Mouse (Mus musculus): Measurements from ENCODE around the gene Ap3d1.

Ap3d1 gene

DNA sequence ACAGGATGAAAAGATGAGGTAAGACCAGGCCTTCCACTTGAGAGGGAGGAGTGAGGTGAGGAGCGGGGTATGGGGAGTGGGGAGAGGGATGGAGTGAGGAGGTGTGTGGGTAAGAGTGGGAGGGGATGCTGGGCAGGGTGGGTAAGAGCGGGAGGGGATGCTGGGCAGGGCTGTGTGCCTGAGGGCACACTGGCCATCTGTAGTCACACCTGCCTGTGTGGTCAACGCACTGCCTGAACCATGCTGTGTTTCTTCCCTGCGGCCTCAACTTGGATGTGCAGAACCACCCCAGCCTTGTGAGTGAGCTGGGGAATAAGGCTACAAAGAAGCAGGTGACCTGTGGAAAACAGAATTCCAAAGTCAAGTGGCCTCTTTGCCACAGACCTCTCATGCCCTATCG, 37.6 kb downstream of the Ap3d1 start:
- DNase-seq (ENCODE audit: low spot score) = no peak

DNA sequence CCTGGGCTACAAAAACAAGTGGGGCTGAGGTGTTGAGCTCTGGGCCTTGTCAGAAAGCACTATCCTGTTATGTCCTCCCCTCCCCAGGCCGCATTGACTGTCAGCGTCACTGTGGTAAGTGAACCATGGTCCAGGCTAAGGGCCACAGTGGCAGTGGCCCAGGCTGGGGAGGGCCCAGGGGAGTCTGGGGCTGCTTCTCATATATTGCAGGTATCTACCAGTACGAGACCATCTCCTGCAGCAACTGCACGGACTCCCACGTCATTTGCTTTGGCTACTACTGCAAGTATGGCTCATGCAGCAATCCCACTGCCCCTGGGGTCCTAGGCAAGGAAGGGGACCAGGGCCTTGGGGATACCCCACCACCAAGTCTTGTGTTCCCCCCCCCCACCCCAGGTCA, 38.4 kb downstream of the Ap3d1 start:
- no peak for DNase-seq (ENCODE audit: low spot score)

DNA sequence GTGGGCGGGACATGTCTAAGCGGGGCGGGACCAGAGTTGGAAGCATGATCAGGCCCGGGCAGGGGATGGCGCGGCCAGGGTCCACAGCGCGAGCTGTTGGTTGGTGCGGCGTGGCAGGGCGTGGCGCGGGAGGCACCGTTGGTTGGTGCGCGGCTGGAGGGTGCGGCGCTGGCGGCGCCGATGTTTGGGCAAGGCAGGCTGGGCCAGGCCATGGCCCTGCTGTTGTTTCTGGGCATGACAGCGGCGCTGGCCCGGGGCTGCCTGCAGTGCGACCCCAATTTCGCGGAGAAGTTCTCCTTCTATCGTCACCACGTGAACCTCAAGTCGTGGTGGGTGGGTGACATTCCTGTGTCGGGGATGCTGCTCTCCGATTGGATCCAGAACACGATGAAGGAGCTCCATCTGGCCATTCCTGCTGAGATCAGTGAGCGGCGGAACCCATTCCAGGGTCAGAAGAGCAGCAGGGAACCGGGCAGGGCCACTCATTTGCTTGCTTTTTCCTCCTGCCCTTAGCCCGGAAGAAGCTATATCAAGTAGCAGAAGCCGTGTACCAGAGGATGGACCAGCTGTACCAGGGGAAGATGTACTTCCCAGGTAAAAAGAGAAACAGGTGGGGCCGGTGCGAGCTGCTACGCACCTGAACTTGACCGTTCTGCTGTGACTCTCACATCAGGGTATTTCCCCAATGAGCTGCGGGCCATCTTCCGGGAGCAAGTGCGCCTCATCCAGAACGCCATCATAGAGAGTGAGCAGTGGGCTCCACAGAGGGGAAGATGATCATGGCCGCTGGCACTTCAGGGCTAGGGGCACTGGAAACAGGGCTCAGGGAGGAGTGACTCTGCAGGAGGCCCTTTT, 39.3 kb downstream of the Ap3d1 start:
- DNase-seq (ENCODE audit: low spot score) = peak; percentile 97

DNA sequence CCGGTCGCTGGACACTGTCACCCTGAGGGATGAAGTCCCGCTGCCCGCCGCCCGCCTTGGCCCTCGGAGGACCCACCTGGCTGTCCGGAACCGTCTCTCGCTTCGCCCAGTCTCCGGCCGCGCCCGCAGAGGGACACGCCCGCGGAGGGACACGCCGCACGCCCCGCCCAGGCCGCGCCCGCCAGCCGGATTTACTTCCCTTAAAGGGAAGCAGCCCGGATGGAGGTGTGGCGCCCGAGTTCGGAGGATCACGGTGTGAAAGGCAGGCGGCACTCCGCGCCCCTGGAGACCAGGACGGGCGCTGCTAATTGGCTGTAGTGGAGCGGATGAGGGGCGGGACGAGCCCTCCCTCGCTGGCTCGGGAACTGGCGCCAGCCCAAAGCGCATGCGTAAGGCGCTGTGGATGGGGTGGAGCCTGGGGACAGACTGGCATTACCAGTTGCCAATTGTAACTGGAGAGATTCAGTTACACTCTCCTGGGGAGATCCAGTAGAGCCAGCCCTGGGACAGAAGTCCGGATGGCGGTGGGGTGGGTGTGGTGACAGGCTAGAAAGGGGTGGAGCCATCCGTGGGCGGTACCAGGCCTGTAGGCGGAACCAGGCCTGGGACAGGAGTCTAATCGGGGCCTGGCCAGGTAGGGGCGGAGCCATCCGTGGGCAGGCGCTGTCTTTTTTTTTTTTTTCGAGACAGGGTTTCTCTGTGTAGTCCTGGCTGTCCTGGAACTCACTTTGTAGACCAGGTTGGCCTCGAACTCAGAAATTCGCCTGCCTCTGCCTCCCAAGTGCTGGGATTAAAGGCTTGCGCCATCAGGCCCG, 40.1 kb downstream of the Ap3d1 start, which contains the start of the genes Mob3a and Izumo4:
Mob3a (minus strand) TSS at position 257 of the 815 bp plus-strand sequence.
Izumo4 (plus strand) TSS at position 464 of the 815 bp plus-strand sequence.
- peak; percentile 99 for DNase-seq (ENCODE audit: low spot score)

DNA sequence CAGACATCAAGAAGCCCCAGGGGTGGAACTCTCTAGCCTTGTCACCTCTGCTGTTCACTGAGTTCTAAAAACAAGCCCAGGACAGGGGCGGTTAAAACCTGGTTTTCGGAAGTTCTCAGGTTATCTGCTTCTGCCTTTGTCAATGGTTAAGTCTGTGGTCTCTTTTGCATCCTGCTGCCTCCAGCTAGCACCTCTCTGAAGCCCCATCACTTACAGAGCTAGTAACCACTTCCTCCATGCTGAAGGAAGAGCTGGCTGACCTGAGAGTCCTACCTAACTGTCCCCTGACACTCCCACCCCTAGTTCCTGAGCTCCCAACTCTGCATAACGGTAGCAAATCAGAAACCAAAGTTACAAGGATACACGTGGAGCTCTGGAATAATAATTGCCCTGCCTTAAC, 41.3 kb downstream of the Ap3d1 start:
- DNase-seq (ENCODE audit: low spot score) = no peak

DNA sequence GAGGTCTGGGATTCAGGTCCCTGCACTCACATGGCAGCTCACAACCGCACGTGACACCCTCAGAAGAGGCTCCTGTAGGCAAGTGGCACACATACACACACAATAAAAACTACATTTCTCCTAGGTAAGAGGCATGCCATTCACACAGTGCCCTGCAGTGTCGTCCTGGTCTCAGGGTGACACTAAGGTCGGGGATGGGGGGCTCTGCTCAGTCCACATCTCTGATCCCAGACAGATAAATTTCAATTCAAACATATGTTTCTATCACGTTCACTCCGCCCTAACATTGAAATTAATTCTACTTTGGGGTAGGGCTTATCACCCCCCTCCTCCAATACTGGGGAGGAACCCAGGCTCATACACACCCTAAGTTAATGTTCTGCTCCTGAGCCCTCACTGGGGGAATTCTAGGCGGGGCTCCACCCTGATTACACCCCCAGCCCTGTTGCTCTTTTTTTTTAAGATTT, 42.0 kb downstream of the Ap3d1 start:
- no peak for DNase-seq (ENCODE audit: low spot score)

DNA sequence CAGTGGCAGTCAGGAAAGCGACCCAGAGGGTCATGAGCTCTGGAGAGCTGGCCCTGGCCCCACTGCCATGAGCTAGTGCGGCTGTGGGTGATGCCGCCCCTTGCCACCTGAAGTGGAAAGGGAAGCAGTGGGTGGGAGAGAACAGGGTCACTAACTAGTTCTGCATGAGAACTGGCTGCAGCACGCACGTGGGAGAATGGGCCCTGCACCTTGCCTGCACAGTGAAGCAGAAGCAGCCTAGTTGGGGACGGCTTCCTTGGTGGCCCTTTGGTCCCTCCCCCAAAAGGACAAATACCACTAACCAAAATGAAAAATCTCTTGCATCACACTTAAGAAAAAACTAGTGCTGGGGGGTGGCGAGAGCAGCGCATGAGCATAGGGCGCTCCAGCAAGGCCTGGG, 43.5 kb downstream of the Ap3d1 start:
- no peak for DNase-seq (ENCODE audit: low spot score)

DNA sequence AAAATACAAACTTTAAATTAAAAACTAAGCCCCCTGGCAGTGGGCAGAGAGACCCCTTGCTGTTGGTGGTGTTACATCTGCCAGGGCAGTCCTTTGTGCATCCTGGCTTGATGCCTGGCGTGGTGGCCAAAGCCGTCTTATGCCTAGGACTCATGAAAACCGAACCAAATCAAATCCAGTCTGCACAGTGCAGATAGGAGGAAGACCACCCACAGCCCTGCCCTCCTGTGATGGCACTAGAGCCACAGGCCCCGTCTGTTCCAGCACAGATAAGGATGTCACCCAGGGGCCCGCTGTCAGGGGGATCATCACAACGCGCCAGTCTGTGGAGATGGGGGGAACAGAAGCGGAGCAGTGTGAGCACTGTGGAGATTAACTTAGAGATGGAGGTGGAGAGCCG, 44.3 kb downstream of the Ap3d1 start:
- no peak for DNase-seq (ENCODE audit: low spot score)

DNA sequence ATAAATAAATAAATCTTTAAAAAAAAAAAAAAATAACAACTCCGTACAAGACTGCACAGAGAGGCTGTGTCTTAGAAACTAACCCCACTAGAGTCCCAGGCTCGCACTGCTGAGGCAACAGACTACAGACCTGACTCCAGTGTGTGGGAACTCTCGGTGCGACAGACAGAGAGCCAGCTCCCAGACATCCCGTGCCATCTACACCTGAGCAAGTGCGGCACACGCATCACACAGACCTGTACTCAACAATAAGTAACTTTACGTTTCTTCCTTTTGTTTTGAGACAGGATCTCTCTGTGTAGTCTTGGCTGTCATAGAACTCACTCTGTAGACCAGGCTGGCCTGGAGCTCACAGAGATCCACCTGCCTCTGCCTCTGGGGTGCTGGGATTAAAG, 44.7 kb downstream of the Ap3d1 start:
- no peak for DNase-seq (ENCODE audit: low spot score)

DNA sequence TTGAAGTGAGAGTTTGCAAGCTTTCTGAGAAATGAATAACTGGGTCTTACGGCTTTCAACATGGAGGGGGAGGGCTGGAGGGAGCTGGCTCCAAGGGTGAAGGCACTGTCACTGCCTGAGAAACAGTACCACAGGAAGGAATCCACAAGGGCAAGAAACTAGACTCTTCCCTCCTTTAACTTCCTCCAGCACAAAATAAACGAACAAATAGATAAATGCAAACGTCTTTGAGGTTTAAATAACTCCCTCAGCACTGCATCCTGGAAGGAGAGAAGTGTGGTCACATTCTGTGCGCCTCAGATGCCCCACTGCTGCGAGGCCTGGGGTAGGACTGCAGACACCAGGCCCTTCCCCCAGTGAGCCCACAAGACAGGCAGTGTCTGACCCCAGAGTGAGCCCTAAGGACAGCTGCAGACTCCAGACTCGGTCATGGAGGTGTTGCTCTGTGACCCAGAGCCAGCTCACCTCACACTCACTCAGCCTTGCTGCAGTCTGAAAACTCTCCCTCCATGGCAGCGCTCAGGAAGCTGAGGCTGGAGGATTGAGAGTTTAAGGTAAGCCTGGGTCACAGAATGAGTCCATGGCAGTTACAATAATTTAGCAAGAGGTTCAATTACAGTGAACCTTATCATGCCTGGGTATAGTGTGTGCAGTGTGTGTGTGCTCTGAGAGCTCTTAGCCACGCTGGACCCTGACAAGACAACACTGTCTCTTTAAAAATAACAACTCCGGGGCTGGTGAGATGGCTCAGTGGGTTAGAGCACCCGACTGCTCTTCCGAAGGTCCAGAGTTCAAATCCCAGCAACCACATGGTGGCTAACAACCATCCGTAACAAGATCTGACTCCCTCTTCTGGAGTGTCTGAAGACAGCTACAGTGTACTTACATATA, 45.3 kb downstream of the Ap3d1 start:
- DNase-seq (ENCODE audit: low spot score) = no peak

DNA sequence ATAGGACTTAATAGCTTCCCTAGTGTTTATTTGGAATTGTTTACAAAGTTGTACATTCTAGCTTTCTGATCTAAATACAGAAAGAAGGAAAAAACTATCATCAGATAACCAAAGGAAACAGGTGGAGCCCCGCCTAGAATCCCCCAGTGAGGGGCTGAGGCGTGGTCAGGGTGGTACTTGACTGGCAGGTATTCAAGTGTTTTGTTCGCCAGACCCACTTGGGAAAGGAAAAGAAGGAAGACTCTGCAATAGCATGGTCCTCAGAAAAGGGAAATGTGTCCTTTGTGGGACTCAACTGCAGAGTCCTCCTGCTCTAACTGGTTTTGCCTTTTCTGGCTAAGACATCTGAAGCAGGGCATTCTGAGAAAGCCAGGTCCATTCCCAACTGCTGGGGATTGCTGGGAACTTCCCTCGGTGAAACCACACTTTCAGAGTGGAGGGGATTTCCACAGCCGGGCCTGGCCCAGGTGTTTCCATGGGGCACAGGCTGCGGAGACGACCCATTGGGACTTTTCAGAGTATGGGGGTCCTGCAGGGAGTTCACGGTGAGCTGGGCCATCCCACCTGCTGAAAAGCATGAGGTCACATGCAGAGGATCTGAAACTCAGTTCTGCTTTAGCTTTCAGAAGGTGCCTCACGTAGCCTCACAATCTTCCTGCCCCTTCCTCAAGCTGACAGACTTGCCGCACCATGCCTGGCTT, 46.1 kb downstream of the Ap3d1 start:
- no peak for DNase-seq (ENCODE audit: low spot score)

DNA sequence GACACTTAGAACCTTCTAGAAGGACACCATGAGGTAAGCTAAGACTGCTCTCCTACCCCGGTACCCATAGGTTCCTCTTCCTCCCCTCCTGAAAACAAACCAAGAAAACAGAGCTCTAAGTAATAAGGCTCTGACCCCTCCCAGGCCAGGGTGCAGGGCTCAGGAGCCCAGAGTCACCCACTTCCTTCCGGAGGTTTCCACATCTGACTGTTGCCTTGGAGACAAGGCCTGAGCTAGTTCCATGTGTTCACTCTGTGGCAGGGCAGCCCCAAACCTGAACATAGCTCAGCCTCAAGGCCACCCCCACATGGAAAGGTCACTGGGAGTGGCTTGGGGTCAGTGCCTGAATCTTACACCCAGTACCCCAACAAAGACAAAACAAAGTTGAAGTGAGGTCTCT, 46.9 kb downstream of the Ap3d1 start:
- no peak for DNase-seq (ENCODE audit: low spot score)

DNA sequence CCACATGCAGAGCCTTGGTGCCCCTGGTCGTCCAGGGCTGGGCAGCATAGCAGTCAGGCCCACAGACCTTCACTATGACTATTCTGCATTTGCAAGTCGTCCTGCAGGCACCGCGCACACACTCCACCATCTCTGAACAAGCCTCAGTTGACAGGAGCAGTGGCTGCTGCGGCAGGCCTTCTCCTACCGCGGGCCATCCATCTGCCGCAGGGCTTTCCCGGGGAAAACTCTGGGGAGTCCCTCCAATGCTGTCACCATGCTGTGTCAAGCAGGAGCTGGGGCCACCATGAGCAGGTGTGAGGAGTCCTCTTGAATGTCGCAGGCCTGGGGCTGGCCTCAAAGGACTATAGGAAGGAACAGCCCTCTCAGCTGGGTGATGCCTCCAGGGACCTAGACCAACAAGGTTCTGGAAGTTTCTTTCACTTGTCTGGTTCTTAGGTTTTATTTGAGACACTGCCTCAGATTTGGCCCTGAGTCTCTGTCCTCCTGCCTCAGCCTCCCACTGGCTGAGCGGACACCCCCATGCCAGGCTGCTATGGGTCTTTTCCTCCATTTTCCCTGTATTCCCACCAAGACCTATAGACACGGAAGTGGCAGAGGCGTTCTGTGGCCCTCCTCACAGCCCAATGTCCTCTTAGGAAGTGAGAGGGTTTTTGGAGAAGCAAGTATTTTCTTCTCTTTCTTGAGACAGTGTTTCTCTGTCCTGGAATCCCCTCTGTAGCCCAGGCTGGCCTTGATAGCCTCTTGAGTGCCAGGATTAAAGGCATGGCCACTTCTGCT, 47.7 kb downstream of the Ap3d1 start:
- DNase-seq (ENCODE audit: low spot score) = no peak

DNA sequence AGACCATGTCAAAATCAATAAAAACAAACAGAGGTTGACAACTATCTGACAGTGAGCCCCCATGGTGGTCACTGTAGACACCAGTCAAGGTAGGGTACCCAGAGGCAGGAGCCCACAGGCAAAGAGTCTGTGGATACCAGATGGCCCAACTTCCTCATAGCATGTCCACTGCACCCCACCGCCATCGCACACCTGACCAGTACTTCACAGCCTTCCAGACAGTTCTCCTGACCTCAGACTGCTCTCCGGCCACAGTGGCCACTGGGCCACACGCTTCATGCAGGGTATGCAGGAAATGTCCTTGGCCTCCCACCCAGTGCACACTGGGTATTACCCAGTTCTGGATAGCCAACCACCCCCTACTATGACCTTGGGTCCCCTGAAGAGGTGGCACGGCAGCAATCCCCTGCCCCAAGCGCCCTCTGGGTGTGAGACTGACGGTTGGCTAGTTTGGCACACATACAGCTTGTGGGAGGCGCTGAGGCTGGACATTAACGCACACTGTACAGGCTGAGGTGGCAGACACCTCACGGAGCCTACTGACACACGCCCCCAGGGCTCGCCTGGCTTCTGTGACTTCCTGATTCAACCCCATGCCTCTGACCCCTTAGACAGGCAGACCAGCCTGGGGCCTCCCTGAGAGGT, 48.5 kb downstream of the Ap3d1 start:
- no peak for DNase-seq (ENCODE audit: low spot score)

DNA sequence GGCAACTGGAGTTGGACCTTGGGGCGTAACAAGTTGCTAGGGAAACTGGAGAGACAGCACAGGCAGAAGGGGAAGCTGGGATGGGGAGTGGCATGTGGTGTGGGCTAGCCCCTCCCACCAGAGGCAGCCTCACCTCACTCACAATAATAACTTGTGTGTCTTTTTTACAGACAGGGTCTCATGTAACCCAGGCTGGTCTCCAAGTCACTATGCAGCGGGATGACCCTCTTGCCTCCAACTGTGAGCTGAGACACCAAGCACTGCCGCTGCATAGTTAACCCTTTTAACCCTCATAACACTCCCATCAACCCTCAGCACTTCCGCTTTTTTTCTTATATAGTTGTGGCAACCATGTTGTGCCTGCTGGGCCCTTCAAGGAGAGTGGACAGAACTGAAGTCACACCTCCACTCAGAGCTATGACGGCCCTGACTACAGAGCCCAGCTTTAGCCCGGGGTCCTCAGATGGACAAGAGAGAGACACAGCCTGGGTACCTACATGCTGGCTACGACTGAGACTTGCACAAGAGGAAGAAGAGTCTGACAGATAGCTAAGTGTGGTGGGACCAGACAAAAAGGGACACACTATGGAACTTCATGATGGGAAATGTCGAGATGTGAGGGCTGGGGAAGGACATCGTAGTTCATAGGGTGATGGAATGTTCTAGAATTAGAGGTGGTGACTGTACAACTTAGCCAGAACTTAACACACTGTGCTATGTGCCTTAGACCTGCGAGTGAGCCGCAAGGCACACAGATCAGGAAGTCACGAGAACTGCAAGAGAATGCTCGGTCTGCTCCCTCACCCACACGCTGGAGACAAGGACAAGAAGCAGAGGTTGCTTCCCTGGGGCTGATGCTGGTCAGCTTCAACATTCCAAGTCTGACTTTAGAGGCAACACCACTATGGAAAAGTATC, 49.6 kb downstream of the Ap3d1 start:
- DNase-seq (ENCODE audit: low spot score) = no peak

DNA sequence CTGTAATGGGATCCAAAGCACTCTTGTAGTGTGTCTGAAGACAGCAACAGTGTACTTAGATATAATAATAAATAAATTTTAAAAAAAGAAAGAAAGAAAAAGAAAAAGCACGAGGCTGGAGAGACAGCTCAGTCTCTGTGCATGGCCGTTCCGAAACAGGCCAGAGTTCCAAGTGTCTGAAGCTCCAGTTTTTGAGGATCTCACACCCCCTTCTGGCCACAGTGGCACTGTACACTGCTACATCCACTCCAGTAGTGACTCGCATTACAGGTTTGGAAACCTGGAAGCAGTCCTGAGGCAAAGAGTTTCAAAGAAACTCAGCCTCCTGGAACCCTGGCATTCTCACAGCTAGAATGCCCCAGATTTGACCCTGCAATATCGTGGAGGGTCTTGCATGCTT, 54.2 kb downstream of the Ap3d1 start:
- peak; percentile 79 for DNase-seq (ENCODE audit: low spot score)

DNA sequence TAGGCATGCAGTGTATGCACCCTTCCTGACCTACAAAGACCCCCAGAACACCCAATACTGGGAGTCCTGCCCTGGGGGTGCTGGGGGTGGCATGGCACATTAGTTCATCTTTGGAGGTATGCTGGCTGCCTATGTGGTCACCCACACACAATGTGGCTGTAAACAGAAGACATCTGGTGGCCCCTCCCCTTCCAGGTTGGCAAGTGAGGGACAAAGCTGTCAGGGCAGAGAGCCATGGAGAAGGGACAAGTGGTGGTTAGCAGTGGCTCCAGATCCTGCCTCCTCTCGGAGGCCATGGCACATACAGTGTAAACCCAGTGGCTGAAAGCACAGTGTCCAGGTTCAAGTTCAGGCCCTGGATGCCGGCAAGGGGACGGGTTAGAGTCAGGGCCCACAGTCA, 55.4 kb downstream of the Ap3d1 start:
- DNase-seq (ENCODE audit: low spot score) = no peak

DNA sequence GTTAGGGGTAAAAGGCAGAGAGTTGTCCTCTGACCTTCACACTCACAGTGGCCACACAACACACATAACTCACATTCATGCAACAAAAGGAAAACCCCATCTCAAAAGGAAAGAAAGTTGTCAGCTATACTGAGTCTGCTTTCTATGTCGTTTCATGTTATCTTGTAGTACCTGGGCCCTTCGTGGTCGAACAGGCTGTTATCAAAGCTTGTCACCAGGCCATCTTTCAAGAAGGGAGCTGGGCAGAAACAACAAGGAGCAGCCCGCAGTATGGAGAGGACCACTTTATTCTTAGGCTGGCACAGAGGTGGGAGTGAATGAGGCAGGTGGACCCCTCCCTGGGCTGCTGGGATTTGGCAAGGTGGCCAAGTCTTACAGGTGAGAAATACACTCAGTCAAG, 57.1 kb downstream of the Ap3d1 start:
- no peak for DNase-seq (ENCODE audit: low spot score)

DNA sequence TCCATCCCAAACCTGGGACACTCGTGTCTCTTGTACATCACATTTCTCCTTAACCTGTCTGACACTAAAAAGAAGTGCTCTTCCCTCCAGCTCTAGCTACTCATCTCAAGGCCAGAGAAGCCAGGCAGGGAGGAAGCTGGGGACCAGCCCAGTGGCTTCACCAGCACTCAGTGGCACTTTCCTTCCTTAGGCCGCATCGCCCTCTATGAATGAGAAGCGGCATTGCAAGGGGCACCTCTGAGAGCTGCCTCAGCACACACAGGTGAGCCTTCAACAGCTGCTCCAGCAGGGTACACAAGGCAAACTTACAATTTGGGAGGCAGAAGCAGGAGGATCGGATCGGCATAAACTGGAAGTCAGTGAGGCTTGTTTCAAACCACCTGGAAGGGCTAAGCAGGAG, 57.9 kb downstream of the Ap3d1 start:
- DNase-seq (ENCODE audit: low spot score) = peak; percentile 70

Data from embryo, embryonic 10 days (tissue).